Mouse (Mus musculus) stomach, postnatal 0 days (tissue): ENCODE data around the gene Slc38a4.

Experiments used
- CTCF ChIP-seq: IDR thresholded peaks from 2 replicates; pipeline ENCODE4 v1.5.1; 2016; ENCODE audit warnings: antibody characterized with exemption, low read depth, mild to moderate bottlenecking, moderate library complexity
- EP300 ChIP-seq: optimal IDR thresholded peaks from 2 replicates; pipeline ENCODE3; 2016; ENCODE audit warnings: antibody characterized with exemption

DNA sequence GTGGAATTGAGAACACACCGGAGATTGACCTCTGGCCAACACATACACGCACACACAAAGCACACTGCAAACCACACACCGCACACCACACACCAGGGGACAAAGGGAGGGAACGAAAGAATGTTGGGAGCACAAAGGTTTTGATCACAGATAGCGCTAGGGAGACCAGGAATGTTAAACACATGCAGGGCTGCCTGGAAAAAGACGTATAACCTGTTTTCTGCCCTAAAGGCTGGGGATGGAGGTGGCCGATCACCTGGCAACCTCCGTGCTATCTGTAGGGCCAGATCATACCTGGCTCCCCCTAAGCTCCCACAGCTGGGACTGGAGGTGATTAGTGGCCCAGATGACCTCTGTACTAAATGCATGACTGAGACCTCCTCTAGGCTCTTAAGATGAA, 5.2 kb upstream of the Slc38a4 start:
- TF ChIP-seq CTCF = no peak
- no peak for TF ChIP-seq EP300
